Mouse (Mus musculus) stomach, embryonic 16.5 days (tissue): ENCODE measurements at regions not wholly inside any gene's neighbourhood (a gene's known extent, or its start where the extent isn't known, plus 50 kb on each side); places are given as distances from the start of the nearest gene placed in this dataset.

Experiments
- ATAC-seq: fragments of 200-750 bp; cut with Nextera tagmentation; 2 replicates; pipeline ENCODE4 v1.8.0; 2017; ENCODE audit warnings: moderate number of reproducible peaks, moderate TSS enrichment; ENCODE audit not compliant: insufficient read depth, low FRiP score
- H3K27ac ChIP-seq: fragments of 300-500 bp; sonication (generic); 2 replicates; pipeline ENCODE4 v1.5.1; 2014; ENCODE audit warnings: low read length
- H3K27me3 ChIP-seq: fragments of 300-500 bp; sonication (generic); 2 replicates; pipeline ENCODE4 v1.6.1; 2014; ENCODE audit warnings: low read length, control low read depth, mixed read lengths; ENCODE audit not compliant: control insufficient read depth, insufficient read depth
- H3K36me3 ChIP-seq: fragments of 300-500 bp; sonication (generic); 2 replicates; pipeline ENCODE4 v1.6.1; 2014; ENCODE audit warnings: low read length; ENCODE audit not compliant: control insufficient read depth, insufficient read depth
- H3K4me1 ChIP-seq: fragments of 300-500 bp; sonication (generic); 2 replicates; pipeline ENCODE4 v1.6.1; 2014; ENCODE audit warnings: low read length, control low read depth, mixed read lengths; ENCODE audit not compliant: control insufficient read depth, insufficient read depth
- H3K4me2 ChIP-seq: fragments of 300-500 bp; sonication (generic); 2 replicates; pipeline ENCODE4 v1.6.1; 2014; ENCODE audit warnings: low read depth, low read length, mixed read lengths
- H3K4me3 ChIP-seq: fragments of 300-500 bp; sonication (generic); replicated peaks from 2 replicates; pipeline ENCODE4 v1.5.1; 2014; ENCODE audit warnings: mild to moderate bottlenecking, low read length
- H3K9ac ChIP-seq: fragments of 300-500 bp; sonication (generic); 2 replicates; pipeline ENCODE4 v1.6.1; 2014; ENCODE audit warnings: low read length
- H3K9me3 ChIP-seq: fragments of 300-500 bp; sonication (generic); replicated peaks from 2 replicates; pipeline ENCODE4 v1.6.1; 2016; ENCODE audit warnings: low read length, control low read depth; ENCODE audit not compliant: control insufficient read depth
- WGBS: fragments of 180-500 bp; shearing (Covaris S2); extraction: QIAGEN DNeasy Blood & Tissue Kit; methylation state at CpG from one replicate; pipeline ENCODE4 v1.1.7; 2014; 5-methylcytosine and 5-hydroxymethylcytosine counted together

- H3K9ac ChIP-seq = no peak overlapping the region
- H3K4me3 ChIP-seq = no peak overlapping the region
- H3K27me3 ChIP-seq = no peaks in the 10 kb centered on the region
- no peaks in the 10 kb centered on the region for H3K36me3 ChIP-seq
- ATAC-seq = no peak
- H3K27ac ChIP-seq = no peak overlapping the region
- H3K9me3 ChIP-seq = no peaks in the 10 kb centered on the region
- H3K4me2 ChIP-seq = no peak overlapping the region
- H3K4me1 ChIP-seq = no peaks in the 10 kb centered on the region
- WGBS = 72% methylated on average over 8 of the region's 8 CpGs
Observed at GRCm38 (mm10) chr6:31198340-31198739, 200.2 kb upstream of the Mkln1 start.

- ATAC-seq = no peak
- Histone ChIP-seq H3K4me3 (no peak overlapping the region), H3K4me1 (no peaks in the 10 kb centered on the region), H3K36me3 (no peaks in the 10 kb centered on the region), H3K27ac (no peak overlapping the region), H3K4me2 (no peak overlapping the region), H3K27me3 (no peaks in the 10 kb centered on the region), H3K9me3 (no peaks in the 10 kb centered on the region), H3K9ac (no peak overlapping the region)
- WGBS = 81% methylated on average over 3 of the region's 3 CpGs
Observed at GRCm38 (mm10) chr6:31200705-31201104, 197.8 kb upstream of the Mkln1 start.

GRCm38 (mm10) chr6:31201375-31201972 is 197.1 kb upstream of the Mkln1 start:
- ATAC-seq = no peak
- Histone ChIP-seq H3K27ac (no peak overlapping the region), H3K9me3 (no peaks in the 10 kb centered on the region), H3K27me3 (no peaks in the 10 kb centered on the region), H3K9ac (no peak overlapping the region), H3K4me1 (no peaks in the 10 kb centered on the region), H3K4me2 (no peak overlapping the region), H3K36me3 (no peaks in the 10 kb centered on the region), H3K4me3 (no peak overlapping the region)
- WGBS = 79% methylated on average over 4 of the region's 4 CpGs

- no peak overlapping the region for H3K27ac ChIP-seq
- no peaks in the 10 kb centered on the region for H3K27me3 ChIP-seq
- no peaks in the 10 kb centered on the region for H3K36me3 ChIP-seq
- no peak overlapping the region for H3K9ac ChIP-seq
- no peak overlapping the region for H3K4me2 ChIP-seq
- no peak overlapping the region for H3K4me3 ChIP-seq
- H3K9me3 ChIP-seq = no peaks in the 10 kb centered on the region
- ATAC-seq = no peak
- H3K4me1 ChIP-seq = no peaks in the 10 kb centered on the region
Observed at GRCm38 (mm10) chr6:31202594-31202993, 195.9 kb upstream of the Mkln1 start.

GRCm38 (mm10) chr6:31204434-31204833 is 194.1 kb upstream of the Mkln1 start:
- WGBS = 80% methylated on average over 3 of the region's 3 CpGs

GRCm38 (mm10) chr6:31204839-31205238 is 193.7 kb upstream of the Mkln1 start:
- 82% methylated on average over 4 of the region's 4 CpGs for WGBS
- Histone ChIP-seq H3K36me3 (no peaks in the 10 kb centered on the region), H3K9me3 (no peaks in the 10 kb centered on the region), H3K9ac (no peak overlapping the region), H3K4me1 (no peaks in the 10 kb centered on the region), H3K27ac (no peak overlapping the region), H3K27me3 (no peaks in the 10 kb centered on the region), H3K4me2 (no peak overlapping the region), H3K4me3 (no peak overlapping the region)
- no peak for ATAC-seq

More at GRCm38 (mm10) chr6:31204434-31204833, 194.1 kb upstream of the Mkln1 start:
- H3K4me2 ChIP-seq = no peak overlapping the region
- H3K9me3 ChIP-seq = no peaks in the 10 kb centered on the region
- no peaks in the 10 kb centered on the region for H3K4me1 ChIP-seq
- no peaks in the 10 kb centered on the region for H3K36me3 ChIP-seq
- no peak overlapping the region for H3K9ac ChIP-seq
- H3K27ac ChIP-seq = no peak overlapping the region
- no peak overlapping the region for H3K4me3 ChIP-seq
- H3K27me3 ChIP-seq = no peaks in the 10 kb centered on the region
- ATAC-seq = no peak

- ATAC-seq = no peak
- Histone ChIP-seq H3K36me3 (no peaks in the 10 kb centered on the region), H3K4me1 (no peaks in the 10 kb centered on the region), H3K27me3 (no peaks in the 10 kb centered on the region), H3K4me3 (no peak overlapping the region), H3K27ac (no peak overlapping the region), H3K9ac (no peak overlapping the region), H3K4me2 (no peak overlapping the region), H3K9me3 (no peaks in the 10 kb centered on the region)
- WGBS = 68% methylated on average over 7 of the region's 7 CpGs
Observed at GRCm38 (mm10) chr6:31206106-31206505, 192.4 kb upstream of the Mkln1 start.

DNA sequence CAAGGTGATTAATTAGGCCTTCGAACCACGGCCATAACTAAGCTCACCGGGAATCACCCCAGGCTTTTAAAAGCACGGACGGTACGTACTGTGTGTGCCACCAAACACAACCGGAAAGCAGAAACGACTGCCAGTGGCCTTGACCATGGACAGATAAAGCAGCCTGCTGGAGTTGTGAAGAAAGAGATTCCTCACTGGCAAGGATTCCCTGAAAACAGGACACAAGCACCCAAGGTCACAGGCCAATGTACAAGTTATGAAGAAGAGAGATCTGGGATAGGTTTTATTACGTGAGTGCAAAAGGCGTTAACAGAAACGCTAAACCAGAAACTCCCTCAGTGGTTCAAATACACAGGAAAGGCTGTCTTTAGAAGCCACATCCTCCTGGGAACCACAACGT is 191.3 kb upstream of the Mkln1 start:
- no peak for ATAC-seq
- no peaks in the 10 kb centered on the region for H3K36me3 ChIP-seq
- H3K27ac ChIP-seq = no peak overlapping the region
- no peaks in the 10 kb centered on the region for H3K27me3 ChIP-seq
- H3K9ac ChIP-seq = no peak overlapping the region
- H3K4me1 ChIP-seq = no peaks in the 10 kb centered on the region
- no peaks in the 10 kb centered on the region for H3K9me3 ChIP-seq
- H3K4me2 ChIP-seq = no peak overlapping the region
- 75% methylated on average over 12 of the region's 12 CpGs for WGBS
- no peak overlapping the region for H3K4me3 ChIP-seq

GRCm38 (mm10) chr6:31208224-31208623 is 190.3 kb upstream of the Mkln1 start:
- no peaks in the 10 kb centered on the region for H3K9me3 ChIP-seq
- WGBS = 91% methylated on average over 6 of the region's 6 CpGs
- no peak overlapping the region for H3K4me2 ChIP-seq
- ATAC-seq = no peak
- H3K27me3 ChIP-seq = no peaks in the 10 kb centered on the region
- H3K9ac ChIP-seq = no peak overlapping the region
- no peak overlapping the region for H3K4me3 ChIP-seq
- H3K4me1 ChIP-seq = no peaks in the 10 kb centered on the region
- no peaks in the 10 kb centered on the region for H3K36me3 ChIP-seq
- no peak overlapping the region for H3K27ac ChIP-seq
